Mouse (Mus musculus): ENCODE data around the gene Tarm1.

The Tarm1 gene

DNA sequence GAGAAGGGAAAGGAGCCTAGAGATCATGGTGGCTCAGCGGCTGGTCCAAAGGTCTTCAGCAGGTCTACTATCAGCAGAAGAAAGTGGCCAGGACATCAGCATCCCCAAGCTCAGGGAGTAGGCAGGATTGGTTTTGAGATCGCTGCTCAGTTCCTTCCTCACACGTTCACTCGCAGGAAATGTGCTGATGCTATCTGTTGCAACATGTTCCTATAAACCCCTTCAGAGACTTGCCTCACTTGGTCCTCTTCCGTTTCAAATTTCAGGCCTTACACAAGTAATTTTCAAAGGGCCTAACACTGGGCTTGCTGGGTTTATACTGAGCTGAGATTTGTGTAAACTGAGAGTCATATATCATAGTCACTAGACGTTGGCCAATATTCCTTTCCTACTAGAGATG, at the start of gene Tarm1:
Gene Tarm1 (minus strand): TSS at position 186 of the 400 bp plus-strand sequence.
- no peak for DNase-seq

GRCm38 (mm10) chr7:3505913-3506312, 3.5 kb upstream of the Tarm1 start:
- no peak for DNase-seq

GRCm38 (mm10) chr7:3500406-3500805, 2.0 kb downstream of the Tarm1 start:
- no peak for DNase-seq

DNA sequence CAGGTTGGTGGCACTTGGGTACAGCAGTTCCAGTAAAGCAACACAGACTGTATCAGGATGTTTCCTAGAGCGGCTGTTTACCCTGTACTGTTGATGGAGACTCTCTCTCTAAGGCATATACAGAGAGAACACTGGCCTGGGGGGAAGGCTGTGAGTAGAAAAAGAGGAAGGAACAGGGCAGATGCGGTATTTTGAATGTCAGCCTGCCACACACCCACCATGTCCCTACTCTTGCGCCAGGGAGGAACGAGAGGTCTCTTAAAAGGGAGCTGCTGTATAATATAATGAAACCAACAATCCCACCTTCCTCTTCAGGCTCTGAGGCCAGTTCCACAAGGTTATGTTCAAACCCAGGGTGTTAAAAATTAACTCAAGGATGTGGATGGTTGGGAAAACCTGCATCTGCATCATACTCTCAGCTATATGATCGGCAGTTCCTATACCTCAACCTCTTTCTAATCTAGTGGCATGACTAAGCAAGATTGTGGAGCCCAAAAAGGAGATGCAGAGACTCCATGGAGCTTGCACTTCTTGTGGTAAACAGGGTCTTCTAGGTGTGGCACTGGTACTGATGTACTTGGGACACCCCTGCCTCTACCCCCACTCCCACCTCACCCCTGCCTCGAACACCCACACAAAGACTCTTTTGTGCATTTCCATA, 20.3 kb downstream of the Tarm1 start:
- no peak for DNase-seq

DNA sequence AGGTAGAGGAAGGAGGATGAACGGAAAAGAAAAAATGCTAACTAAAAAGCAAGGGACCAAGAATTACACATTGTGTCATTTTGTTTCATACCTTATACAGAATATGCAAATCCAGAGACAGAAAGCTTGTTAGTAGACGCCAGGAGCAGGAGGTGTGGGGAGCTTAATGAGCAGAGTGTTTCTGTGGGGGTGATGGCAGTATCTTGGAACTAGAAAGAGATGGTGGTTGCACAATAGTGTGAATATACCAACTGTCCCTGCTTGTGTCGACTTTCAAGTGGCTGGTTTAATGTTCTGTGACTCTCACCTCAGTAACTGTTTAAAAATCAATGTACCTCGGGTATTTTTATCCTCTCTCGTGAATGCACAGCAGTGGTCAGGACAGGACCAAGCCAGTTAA, 25.7 kb downstream of the Tarm1 start:
- no peak for DNase-seq

- peak in 1 of 2 experiments; percentile 3 for DNase-seq
These were observed 27.9 kb downstream of the Tarm1 start for GRCm38 (mm10) chr7:3474291-3475080.

DNA sequence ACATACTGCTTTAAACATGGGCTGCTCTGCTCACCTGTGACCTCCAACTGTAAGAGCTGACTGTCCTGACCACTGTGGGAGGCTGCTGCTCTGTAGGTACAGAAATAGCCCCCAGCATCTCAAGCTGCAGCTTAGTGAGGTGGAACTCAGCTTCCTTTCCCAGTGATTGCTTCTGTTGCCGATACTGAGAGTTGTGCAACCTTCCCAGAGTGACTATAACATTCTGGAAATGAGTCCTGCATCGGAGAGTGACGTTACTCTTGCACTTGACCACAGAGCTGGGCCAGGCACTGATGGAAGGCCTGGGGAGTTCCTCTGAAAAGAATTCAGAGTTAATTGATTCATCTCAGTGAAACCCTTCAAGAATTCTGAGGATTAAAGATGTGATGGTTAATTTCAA, 29.6 kb downstream of the Tarm1 start:
- no peak for DNase-seq

DNA sequence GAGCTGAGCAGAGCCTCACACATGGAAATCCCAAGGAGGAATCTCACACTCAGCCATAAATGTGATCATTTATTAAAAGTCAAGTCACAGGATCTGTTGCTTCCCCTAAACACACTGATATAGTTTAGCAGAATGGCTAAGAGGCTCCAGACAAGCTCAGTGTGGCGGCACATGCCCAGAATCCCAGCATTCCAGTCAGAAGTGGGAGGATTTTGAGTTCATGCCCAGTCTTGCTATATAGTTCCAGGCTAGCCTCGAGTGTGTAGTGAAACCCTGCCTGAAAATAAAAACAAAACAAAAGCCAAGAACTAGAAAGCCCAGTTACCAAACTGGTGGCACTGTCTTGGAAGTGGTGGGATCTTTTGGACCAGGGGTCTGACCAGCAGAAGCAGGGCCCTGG, 33.8 kb downstream of the Tarm1 start:
- DNase-seq, result no peak

DNA sequence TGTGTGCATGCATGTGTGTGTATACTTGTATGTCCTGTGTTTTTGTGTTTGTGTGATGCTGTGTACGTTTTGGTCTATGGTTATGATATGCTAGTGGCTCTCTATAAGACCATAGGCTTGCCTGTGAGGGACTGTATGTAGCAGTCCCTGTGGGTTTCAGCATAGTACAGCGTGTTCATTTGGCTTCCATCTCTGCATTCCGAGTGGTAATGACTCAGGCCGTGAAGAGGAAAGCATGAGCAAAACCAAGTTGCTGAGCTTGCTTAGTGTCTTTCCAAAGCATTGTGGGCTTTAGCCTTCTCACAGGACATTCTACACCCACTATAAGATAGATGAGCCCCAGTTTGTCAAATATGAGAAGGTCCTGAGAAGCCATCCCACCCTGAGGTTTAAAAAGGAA, 39.1 kb downstream of the Tarm1 start:
- DNase-seq, result no peak

DNA sequence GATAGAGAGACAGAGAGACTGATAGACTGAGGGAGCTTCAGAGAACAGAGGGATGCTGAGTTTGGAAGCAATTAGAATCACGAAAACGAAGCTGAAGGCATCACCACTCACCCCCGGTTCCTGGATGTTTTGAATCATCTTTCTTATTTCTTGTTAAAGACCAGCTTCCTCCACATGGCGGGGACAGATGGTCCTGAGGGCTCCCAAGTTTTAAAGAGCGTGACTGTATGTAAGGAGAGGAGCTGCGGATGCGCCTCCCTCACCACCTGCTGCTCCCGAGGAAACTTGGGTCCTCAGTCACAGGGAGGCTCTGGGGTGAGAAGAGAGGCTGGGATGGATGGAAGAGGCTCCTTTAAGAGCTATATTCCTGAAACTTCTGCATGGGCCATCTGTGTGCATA, 42.2 kb downstream of the Tarm1 start:
- no peak for DNase-seq

DNA sequence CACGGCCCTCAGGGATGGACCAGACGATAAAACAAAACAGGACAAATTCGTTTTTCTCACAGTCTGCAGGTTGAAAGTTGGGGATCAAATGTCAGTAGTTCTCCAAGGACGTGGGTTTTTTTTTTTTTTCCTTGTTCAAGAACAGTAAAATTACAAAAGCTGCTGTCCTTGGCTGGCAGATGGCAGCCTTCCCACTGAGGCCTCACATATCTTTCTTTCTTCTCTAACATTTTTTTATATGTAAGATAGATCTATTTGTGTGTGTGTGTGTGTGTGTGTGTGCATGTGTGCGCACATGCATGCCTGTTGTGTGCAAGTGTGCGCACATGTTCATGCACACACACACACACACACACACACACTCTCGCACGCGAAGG, 44.6 kb downstream of the Tarm1 start:
- no peak for DNase-seq

DNA sequence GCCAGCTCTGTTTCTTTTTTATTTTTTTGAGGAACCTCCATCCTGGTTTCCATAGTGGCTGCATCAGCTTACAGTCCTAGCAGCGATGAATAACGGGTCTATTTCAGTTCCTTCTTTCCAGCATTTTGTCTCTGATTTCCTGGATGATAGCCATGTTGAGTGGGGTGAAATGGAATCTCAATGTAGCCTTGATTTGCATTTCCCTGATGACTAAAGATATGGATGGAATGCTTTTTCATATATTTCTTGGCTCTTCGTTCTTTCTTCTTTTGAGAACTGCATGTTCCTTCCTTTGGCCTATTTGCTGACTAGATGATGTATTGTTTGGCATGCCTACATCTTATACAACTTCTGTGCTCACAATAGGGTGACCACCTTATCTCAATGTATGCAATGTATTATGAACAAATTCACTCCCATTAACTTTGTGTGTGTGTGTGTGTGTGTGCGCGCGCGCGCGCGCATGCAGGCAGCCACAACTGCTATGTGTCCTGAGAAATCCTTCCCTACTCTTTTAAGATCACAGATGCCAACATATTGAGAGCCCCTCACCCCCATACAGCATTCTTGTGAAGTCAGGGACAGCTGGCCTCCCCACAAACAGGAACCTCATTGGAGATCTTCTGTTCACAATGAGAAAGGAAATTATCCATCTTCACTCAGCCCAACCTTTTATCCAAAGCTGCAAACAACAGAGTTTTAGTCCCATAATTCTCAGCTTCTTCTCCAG, 45.1 kb downstream of the Tarm1 start:
- DNase-seq, result no peak

- DNase-seq, result peak in 1 of 2 experiments; percentile 12
These were observed 48.8 kb downstream of the Tarm1 start for GRCm38 (mm10) chr7:3453486-3454183.

GRCm38 (mm10) chr7:3452821-3453485, 49.5 kb downstream of the Tarm1 start:
- no peak for DNase-seq

DNA sequence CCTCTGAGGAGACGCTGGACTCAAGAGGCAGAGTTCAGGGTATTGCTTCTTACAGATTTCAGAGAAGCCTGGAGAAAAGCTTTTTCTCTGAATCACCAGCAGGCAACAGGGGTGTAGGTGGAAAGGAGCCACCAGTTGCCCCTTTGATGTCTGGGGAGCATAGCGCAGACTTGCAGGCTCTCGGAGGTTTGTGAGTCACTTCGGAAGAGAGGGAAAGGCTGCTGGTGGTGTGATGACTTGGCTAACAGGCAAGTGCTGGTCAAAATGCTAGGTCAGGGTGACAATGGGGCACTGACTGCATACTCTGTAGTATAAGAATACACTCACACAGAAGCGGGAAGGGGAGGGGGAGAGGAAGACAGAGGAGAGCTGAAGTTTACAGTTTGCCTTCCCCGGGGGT, 51.3 kb downstream of the Tarm1 start:
- no peak for DNase-seq

DNA sequence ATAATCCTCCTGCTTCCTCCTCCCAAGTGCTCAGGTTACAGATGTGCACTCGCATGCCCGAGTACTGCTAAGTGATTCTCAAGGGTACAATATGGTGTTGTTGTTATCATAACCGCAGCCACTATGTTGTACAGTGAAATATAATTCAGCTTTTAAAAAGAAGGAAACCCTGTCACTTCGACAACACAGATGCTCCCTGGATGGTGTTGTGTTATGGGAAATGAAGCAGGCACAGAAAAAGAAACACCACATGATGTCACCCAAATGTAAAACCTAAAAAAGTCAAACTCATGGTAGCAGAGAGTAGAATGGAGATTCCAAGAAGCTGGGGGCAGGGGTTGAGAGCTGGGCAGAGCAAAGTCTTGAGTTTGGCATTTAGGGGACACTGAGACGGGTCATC, 51.8 kb downstream of the Tarm1 start:
- no peak for DNase-seq

GRCm38 (mm10) chr7:3448737-3449454, 53.5 kb downstream of the Tarm1 start:
- peak; percentile 91 to 93 for DNase-seq

- no peak for DNase-seq
These were observed 55.4 kb downstream of the Tarm1 start for GRCm38 (mm10) chr7:3447026-3447425.

DNA sequence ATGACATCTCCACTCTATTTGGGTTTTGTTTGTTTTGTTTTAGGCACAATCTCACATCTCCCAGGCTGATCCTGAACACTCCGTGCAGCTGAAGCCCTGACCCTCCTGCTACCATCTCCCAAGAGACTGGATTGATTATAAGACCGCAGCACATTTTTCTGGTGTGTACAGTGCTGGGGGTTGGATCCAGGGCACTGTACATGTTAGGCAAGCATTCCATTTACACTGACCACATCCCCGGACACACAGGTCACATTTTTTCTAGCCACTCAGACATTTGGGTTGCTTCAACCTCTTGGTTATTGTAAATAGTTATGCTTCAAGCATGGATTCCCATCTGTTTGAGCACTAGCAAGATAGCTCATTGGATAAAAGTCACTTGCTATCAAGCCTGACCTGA, 55.8 kb downstream of the Tarm1 start:
- DNase-seq, result no peak

- no peak for DNase-seq
These were observed 57.7 kb downstream of the Tarm1 start for GRCm38 (mm10) chr7:3444678-3445077.

GRCm38 (mm10) chr7:3442476-3443062, 59.9 kb downstream of the Tarm1 start:
- peak in 1 of 2 experiments; percentile 16 for DNase-seq

All from cerebellum, postnatal 10 days (tissue).